Mouse (Mus musculus) c-Kit-positive CD71-positive TER-119-positive erythroid progenitor cells, embryonic 14.5 days (primary cell): ENCODE data around the gene D17H6S53E.

ENCODE experiments used
- DNase-seq: peaks from one replicate; pipeline ENCODE4 v3.0.0-alpha.2; 2013; ENCODE audit warnings: low spot score

D17H6S53E gene

DNA sequence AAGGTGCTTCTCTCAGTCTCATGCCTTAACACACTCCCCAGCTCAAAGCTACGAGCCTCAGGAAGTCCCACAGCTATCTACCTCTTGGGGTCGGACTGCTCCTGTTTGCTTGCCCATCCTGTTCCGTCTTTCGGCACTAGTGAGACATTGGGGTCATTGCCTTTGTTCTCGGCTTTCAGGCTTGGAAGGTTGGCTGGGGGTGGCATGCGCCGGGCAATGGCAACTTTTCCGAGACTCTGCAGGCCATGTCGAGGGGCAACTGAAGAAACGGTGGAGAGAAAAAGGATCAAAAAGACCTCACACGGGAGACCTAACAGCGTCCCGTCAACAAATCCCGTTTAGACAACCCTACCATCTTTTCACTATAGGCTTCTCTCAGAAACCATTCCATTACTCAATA lies 35.9 kb downstream of the D17H6S53E start:
- DNase-seq: no peak

GRCm38 (mm10) chr17:35162730-35163129 lies 36.6 kb downstream of the D17H6S53E start:
- DNase-seq: no peak

GRCm38 (mm10) chr17:35163326-35164081 lies 37.3 kb downstream of the D17H6S53E start:
- DNase-seq: no peak

DNA sequence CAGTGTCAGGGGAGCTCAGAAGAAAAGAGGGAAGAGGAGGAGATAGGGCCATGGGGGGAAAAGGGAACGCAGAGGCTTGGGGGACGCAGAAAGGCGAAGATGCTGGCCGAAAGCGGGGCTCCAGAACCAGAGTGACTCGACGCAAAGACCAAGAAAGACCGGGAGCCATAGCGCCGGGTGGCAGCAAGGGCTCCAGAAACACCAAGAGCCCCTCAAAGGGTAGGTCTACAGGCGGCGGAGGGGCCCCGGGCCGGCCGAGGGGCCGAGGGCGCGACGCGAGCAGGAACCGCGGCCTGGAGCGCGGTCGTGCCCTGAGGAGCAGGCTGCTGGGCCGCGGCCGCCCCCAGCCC lies 38.0 kb downstream of the D17H6S53E start:
- DNase-seq: no peak

DNA sequence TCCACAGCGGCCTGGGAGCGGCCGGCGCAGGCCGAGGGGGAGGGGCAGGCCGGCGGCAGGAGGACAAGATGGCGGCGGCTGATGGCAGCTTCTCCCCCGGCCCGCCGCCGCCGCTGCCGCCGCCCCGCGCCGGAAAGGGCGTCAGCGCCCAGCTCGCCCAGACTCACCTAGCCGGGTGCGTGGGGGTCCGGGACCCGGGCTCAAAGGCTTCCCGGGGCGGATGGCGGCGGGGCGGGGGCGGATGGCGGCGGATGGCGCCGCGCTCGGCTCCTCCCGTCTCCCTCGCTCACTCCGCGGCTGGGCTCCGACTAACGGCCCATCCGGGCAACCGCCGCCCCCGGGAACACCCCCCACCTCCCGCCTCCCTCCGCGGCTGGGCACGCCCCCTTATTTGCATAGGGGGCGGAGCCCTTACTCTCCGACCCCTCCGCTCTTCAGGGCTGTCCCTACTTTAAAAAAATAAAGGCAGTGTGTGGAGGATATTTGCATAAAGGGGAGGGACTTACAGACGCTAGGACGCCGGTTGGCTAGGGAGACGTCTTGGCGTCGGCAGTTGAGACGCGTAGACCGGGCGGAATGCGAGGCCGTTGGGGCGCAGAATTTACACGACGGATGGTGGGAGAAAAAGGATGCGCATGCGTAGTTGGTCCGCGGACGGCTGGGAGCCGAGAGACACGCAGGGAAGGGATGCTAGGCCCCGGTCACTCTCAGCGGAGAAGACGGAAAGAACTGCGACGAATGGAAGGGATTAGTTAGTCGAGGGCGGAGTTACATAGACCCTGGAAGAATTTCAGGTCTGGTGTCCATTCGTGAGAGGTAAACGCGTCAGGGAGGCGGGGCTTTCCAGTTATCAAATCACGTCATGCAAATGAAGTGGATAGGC lies 38.6 kb downstream of the D17H6S53E start, which contains the start of gene Prrc2a:
Prrc2a (minus strand) TSS at position 330 of the 883 bp plus-strand sequence.
- peak; percentile 96 for DNase-seq

GRCm38 (mm10) chr17:35165451-35166155 lies 39.4 kb downstream of the D17H6S53E start:
- no peak for DNase-seq

DNA sequence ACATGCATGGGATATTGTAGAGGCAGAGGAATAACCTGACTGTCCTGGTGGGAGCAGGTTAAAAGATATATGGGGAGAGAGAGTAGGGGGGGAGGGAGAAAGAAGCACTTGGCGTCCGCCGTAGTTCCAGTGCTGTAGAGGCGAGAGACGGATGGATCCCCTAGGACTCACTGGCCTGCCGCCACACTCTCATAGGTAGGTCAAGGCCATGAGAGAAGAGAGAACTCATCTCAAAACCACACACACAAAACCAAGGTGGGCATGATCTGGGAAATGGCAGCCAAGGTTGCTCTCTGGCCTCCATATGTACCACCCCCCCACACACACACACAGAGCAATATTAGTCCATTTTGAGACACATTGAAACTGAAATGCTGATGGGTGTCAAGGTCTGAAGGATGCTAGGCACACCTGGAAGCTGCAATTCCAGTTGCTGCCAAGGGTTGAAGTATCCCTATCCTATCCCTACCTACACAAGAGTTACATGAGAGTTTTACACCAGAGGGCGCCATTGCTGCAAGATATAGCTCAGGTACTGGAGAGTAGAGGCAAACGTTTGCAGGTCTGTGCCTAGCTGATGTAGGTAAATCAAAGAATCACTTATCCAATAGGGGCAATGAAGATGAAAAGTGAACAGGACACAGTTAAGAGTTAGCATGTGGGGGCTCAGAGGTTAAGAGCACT lies 40.3 kb downstream of the D17H6S53E start:
- peak; percentile 80 for DNase-seq

DNA sequence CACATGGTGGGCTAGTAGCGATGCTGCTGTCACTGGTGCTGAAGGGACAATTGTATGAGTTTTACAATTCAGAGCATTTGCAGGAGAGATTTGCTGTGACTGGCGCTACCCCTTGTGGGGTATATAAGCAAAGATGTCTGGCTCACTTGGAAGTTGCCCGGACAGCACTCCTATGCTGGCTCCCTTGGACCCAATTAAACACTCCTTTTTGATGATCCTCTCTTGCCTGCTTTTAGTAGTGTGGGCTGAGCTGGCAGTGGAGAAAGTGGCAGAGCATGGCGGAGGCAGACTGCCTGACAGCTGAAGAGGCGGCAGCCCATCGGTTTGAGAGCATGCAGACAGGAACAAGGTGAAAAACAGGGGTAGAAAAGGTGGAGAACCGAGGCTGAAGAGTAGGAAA lies 41.6 kb downstream of the D17H6S53E start:
- DNase-seq: no peak

GRCm38 (mm10) chr17:35168541-35169207 lies 42.5 kb downstream of the D17H6S53E start:
- DNase-seq: peak; percentile 70

DNA sequence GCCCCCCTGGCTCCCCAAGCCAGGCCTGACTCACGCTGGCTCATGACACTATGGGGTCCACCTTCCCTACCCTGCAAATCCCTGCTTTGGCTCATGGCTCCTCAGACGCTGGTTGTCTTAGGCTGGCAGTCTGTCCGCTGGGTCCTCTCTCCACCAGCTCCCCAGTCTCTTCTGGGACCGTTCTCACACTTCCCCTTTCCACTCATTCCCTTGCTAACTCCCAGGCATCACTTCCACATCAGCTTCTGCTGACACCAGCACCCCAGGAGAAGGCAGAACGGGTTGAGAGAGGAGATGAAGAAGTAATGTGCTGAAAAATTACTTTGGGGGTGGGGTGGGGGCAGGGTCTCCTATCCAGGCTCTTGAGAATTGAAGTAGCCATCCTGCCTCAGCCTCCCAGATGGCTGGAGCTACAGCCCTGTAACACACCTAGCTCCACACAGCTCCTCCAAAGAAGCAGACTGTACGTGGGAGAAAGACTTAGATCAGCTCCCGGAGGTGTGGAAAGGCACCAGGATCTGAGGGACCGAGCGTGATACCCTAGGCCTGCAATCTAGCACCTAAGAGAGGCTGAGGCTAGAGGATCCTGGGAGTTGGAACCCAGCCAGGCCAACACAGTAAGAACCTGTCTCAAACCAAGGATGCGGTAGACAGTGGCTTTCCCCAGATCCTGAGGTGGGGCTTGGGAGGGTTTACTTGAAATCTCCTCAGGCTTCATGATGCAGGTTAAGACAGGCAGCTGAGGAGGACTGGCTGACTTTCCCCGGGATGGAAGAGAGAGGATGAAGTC lies 46.5 kb downstream of the D17H6S53E start:
- no peak for DNase-seq

DNA sequence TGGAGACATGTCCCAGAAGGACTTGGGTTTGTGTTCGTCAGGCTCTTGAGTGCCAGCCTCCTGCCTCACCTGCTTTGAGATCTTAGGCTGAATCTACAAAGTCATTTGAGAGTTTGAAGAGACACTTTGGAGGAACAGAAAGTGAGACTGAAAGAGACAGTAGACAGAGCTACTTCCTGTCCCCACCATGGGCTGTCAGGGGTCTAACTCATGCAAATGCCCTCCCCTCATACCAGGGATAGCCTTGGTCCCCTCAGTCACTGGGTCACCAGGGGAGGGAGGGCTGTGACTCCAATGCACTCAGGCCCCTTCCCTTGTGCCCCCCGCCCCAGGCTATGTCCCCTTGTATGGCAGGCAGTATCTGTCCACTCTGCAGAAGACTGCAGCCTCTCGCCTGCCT lies 47.2 kb downstream of the D17H6S53E start:
- no peak for DNase-seq

DNA sequence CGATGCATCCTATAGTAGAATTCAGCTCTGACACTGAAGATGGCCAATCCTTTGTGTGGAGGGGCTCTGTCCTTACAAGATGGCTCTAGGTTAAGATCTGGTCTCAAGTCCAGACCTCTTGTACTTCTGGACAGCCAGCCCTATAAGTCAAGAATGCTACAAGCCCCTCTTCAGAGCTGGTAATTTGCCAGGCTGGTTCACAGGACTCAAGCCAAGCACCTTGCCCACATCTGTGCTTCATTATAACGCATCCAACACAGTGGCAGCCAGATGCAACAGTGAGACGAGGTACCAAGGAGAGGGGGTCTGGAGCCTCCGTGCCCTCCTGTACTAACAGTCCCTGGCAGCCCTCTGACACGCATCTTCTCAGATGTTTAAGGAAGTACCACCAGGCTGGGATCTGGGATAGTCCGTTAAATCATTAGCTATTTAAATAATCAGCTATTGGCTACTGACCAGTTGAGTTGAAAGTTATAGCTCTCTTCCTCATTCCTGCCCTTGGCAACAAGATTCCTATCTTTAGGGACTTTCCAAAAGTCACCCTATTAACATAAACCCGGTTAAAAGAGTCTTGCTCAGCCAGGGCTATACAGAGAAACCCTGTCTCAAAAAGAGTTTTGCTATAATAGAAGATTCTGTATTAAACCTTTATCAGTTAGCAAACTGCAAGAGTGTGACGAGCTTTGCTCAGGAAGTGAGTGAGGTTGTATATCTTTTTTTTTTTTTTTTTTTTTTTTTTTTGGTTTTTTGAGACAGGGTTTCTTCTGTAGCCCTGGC lies 48.2 kb downstream of the D17H6S53E start:
- DNase-seq: no peak

- DNase-seq: no peak
Observed at GRCm38 (mm10) chr17:35175382-35175781, 49.2 kb downstream of the D17H6S53E start.

GRCm38 (mm10) chr17:35175968-35176367 lies 49.8 kb downstream of the D17H6S53E start, which contains the start of gene Aif1:
Gene Aif1 (minus strand): TSS chr17:35176068.
- no peak for DNase-seq
